Mouse (Mus musculus) thymus, postnatal 36 days (tissue): ENCODE results near the gene Bicral.
"Not testable (repeated sequence)": the region's sequence is repeated elsewhere in the genome, so short reads cannot be mapped to it uniquely, and the experiment has no call there.

Experiments used
- DNase-seq, 2 experiments: peaks; one replicate each; pipeline ENCODE4 v3.0.0; 2022; ENCODE audit warnings: mixed read lengths in 2 of 2

The Bicral gene

DNA sequence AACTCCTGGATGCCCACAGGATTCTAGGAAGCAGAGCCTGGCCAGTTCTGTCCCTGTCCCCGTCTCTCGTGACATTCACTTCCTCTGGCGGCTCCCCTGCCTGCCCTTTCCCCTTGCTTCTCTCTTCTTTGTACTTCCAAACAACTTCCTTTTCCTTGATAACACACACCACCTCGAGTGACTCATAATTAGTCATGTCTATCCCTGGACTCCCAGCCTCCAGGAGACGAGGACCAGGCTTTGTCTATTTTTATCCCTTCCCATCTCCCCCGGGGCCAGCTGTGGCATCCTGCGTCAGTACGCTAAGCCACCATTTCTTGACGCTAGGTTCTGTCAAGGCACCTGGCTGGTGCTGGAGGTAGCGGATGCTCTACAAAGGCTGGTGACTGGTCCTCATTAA lies 15.9 kb upstream of the Bicral start:
- no peak for DNase-seq

DNA sequence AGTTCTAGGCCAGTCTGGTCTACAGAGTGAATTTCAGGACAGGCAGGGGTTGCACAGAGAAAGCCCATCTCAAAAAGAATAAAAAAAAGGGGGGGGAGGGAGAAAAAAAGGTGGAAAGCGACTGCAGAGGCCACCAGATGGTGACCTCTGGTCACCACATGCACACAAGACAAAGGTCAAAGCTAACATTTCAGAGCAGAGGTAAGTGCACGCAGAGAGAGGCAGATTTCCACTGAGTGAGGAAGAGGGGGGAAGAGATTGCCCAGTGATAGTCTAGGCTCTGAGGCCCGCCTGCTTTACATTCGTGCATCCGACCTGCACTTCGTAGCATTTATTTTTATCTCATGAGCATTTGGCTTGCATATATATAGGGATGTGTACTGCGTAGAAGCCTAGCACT lies 14.5 kb upstream of the Bicral start:
- DNase-seq: no peak

DNA sequence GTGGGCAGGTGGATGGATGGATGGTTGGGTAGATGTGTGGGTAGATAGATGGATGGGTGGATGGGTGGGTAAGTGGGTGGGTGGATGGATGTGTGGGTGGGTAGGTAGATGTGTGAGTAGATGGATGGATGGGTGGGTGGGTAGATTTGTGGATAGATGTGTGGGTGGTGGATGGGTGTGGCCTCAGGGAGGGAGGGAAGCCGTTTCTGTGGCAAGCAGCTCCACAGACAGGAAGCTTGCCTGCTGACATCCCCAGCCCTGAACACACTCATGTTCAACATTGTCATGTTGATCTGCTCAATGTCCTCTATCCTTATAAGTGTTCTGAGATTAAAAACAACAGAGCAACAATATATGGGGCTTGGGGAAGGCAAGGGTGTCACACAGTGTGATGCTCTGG lies 12.6 kb upstream of the Bicral start:
- DNase-seq: peak; percentile 28 to 43

DNA sequence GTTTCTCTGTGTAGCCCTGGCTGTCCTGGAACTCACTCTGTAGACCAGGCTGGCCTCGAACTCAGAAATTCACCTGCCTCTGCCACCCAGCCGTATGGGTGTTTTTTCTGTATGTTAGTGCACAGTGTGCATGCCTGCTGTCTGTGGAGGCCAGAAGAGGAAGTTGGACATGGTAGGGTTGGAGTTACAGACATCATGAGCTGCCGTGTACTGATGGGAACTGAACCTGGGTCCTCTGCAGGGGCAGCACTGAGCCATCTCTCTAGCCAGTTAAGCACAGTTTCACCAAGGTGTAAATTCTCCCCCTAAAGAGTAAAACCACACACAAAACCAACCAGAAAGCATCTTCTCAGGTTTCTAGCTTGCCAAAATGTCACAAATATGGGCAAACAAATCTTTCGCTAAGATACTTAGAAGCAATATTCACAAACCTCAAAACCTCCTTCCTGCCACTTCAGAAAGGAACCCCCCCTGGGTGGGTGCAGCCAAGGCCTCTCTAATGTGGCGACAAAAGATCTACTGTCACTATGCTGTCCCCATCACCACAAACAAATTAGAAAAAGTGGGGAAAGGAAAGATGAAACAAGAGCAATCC lies 12.0 kb upstream of the Bicral start:
- peak; percentile 63 to 71 for DNase-seq

DNA sequence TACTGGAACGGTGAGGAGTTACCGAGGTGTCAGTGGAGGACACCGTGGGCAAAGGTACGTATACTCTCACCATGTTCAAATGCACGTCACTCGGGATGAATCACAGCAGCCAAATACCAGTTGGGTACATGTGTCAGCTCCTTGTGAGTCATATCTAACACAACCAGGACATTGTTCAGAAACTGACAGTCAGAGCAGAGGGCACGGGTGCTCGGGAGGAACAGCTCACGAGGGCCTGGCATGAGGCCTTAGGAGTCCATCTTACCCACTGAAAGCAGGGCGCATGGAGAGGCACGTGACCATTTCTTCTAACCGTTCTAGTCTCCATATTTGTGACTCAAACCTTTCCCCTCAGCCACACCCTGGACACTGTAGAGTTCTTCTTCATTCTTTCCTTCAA lies 8.6 kb upstream of the Bicral start:
- no peak for DNase-seq

DNA sequence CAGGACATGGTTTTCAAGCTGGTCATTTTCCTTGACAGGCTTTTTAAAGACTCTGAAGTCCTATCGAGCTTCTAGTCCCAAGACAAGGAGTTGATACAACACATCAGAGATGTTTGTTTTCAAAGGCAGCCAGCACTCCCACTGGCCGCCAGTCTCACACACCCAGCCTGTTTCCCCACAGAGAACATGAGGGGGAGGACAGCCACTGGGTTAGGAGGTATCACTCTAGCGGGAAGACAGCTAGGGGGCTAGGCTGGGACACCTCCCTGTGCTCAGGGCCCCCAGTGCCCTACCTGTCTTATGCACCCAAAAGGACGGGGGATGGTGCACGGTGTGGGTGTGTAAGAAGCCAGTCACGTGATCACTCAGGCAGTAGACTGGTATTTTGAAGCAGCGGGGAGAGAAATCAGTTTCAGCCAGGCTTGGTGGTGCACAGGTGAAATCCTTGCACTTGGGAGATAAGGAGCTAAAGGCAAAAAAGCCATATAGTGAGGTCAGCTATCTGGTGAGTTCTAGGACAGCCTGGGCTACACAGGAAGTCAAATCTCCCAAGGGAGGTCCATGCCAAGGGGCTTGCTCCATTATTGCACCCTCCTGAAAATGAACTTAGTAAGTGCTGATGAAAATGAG lies 6.4 kb upstream of the Bicral start:
- DNase-seq: no peak

DNA sequence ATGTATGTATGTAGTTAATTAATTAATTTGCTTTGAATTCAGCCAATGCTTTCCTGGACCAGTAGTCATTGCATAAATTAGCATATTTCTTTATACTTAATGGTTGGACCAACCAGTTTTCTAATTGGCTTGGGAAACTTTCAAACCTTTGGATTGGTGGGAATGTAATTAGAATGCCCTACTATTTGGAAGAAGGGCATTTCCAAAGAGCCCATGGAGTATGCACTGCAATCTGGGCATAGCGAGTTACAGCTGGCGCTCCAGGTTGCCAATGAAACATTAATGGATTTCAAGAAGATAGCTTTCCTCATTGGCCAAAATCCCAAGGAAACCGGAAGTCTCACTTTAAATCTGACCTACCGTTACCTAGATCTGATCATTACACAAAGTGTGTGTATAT lies 1.8 kb upstream of the Bicral start:
- DNase-seq: no peak

DNA sequence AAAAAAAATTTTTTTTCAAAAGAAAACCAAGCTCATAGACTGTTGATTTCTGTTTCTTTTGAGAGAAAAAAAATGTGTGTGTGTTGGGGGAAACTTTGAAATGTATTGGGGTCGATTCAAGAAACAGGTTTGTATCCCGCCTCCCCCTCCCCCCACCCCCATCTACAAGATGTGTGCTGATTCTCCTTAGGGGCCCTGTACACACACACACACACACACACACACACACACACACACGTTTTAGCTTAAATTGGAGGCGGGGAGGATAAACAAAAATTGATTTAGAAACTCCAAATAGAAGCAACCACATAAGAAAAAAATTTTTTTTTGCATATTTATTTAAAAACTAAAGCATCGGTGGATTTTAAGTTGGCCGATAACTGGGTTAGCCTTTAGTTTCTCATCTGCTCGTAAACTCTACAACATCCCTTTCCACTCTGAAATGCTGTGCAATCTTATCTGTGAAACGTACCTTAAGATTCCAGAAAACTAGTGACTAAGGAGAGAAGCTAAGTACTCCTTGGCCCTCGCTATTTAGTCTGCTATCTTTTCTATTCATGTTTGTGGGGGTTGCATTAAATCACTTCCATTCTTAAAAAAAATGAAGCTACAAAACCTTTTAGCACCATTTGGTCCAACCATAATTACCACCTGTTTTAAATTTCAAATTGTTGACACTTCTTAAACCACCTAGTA lies 615 bp upstream of the Bicral start:
- DNase-seq: no peak

GRCm38 (mm10) chr17:46857361-46857902 lies 850 bp downstream of the Bicral start:
- peak; percentile 73 to 76 for DNase-seq

DNA sequence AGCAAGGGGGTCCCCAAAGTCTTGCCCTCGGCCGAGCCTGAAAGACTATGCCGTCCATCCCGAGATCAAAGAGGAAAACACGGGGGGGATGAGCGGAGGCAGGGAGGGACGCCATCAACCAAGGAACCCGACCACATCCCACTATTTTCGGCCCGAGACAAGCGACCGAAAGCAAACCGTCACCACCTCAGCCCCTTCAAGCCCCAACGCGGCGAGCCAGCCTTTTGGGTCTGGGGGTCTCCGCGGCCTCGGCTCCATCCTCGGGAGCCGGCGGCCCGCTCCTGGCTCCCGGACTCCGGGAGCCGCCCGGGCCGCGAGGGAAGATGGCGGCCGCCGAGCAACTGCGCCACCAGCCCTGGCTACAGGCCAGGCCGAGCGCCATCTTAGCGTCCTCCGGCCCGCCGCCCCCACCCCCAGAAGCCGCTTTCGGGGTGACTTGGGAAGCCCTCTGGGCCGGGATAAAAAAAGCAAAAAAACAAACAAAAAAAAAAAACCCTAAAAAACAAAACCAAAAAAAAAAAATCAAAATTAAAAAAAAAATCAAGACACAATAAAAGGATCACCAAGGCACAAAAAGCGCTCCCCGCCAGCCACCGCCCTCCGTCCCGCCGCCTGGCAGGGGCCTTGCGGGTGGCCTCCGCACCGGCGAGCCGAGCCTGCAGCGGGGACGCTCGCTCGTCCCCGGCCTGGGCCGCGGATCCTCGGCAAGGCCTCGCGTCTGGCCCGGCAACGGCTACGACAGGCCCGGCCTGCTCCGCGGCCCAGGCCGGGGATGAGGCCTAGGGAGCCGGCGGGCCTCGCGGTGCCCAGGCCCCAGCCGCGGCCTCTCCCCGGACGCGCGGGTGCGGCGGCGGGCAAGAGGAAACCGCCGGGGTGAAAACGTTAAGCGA lies 1.6 kb downstream of the Bicral start:
- DNase-seq: peak; percentile 76

DNA sequence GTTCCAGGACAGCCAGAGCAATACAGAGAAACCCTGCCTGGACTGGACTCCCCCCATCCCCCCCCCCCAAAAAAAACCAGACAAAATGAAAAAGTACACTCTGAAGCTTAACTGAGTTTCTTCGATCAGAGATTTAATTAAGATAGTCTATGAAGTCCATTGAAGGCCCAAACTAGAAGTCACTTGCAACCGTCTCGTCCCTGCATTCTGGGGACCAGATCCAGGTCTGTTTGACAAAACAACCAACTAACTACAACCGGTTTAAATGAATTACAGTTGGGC lies 2.2 kb downstream of the Bicral start:
- no peak for DNase-seq

DNA sequence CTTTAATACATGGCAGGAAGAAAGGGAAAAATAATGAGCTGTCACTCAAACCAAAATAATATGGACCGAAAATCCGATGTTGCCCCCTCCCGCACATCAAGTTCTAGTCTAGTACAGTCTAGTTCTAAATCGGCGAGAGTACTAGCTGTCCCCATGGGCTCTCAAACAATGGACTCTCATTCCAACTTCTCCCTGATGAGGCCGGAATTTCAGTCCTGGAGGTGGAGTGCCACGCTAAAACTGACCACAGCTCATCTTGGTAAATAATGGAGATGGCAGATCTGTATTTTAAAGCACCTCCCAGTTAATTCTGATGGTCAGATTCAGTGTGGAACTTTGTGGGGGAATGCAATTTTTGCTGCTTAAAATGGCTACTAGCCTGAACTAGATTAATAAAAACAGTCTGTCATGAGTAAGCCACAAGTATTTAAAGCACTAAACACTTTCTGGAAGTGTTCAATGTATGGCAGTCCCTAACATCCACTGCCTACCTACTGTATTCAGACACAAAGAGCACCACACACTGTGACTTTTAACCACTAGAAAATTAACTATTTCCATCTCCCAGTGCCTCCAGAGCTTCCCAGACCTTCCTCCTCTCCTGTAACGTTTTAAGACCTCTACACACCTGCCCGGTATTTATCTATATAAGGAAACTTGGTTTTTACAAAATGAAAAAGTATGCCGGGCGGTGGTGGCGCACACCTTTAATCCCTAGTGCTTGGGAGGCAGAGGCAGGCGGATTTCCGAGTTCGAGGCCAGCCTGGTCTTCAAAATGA lies 2.8 kb downstream of the Bicral start:
- peak; percentile 17 to 39 for DNase-seq

DNA sequence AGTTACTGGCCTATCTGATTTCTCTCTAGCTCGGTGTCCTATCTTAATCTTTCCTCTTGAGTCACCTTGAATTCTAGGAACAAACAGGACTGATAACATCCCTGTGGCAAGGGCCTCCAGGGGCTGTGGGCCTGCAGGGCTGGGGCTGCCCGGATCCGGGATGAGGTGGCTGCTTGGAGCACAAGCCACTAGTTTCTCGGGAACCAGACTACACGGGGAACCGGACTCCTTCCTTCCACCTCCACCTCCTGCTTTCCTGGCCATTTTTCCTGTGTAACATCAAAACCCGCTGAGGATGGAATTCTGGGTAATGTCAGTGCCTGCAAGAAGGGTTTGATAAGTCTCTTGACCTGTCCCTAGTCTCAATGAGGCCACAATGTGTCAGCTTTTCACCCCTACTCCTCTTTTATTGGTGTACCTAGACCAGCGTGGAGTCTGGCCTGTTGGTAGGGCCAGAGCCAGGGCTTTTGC lies 3.6 kb downstream of the Bicral start:
- DNase-seq: no peak

DNA sequence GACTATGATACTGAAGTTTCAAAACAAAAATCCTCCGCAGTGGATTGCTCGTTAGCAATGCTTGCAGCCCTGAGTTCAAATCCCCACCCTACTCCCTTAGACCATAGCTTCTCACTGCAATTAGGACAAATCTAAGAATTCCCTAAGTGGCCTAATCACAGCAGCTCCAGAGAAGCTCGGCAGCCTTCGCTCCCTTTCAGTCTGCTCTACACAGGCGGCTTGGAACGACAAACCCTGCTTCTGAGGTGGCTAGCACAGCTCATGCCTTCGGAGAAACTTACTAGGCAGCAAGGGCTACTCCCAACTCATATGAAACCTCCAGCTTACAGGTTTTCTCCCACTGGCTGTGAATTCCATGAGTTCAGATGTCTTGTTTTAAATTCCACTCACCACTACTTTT lies 4.2 kb downstream of the Bicral start:
- DNase-seq: no peak

GRCm38 (mm10) chr17:46853281-46853680 lies 5.0 kb downstream of the Bicral start:
- peak in 1 of 2 experiments; percentile 15 for DNase-seq

DNA sequence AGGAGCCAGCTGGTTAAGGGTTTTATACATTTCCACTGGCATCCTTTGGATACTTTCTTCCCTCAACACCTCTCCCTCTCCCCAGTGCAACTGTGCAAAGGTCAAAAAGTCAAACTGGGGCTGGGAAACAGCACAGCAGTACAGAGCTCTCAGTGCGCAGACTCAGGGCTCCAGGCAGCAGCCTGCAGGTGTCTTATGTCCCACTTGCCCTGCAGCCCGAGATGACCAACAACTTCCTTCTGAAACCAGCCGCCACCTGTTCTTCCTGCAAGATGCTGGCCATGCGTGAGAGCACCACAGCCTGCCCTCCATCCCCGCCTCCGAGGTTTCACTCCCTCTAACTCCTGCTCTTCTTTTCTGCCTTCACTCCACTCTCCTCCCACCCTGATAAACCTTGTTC lies 5.6 kb downstream of the Bicral start:
- peak in 1 of 2 experiments; percentile 43 for DNase-seq

DNA sequence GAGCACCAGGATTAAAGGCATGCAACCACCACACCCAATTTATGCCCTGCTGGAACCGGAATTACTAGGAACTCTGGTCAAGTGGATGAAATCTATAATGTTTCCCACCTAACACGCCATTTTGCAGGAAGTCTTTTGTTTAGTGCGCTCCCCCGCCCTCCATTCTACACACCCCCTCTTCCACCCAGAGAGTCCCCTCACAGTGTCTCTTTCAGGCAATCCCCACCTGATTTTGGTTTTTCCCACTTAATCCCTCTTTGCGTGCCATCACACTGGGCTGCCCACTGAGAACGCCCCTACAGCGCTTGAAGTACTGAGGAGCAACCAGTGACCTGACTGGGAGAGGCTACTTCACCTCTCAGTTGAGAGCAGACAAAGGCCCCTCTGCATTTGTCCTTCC lies 11.1 kb downstream of the Bicral start:
- DNase-seq: no peak

DNA sequence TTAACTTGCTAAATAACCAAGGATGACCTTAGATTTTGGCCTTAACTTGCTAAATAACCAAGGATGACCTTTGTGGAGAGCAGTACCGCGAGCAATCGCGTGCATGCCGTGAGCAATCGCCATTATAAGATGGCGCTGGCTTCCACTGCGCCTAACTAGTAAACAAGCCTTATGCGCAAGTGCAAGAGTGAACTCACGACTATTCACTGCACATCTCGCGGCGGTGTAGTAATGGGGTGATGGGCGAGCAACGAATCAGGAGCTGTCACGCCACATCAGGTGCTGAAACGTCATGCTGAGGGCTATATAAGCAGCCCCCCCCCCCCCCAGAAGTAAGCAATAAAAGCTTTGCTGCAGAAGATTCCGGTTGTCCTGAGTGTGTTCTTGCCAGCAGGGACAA lies 11.7 kb downstream of the Bicral start:
- DNase-seq: not testable (repeated sequence)

- no peak for DNase-seq
Measured at GRCm38 (mm10) chr17:46845262-46845661, 13.0 kb downstream of the Bicral start.

DNA sequence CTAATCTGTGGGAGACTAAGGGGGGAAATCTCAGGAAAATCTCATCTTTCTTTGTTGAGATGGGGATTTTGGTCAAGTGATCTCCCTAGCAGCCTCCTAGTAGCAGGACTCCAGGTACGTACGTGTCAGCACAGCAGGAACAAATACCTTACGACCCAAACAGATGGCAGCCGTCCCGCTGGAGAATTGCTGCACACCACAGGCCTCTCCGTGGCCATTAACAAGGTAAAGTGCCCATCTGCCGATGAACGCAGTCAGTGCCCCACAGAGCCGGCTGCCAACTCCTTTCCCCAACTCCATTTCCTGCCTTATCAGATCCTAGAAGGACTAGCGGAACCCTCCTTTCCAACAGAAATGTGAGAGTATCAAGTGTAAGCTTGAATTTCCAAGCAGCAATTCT lies 13.5 kb downstream of the Bicral start:
- no peak for DNase-seq

DNA sequence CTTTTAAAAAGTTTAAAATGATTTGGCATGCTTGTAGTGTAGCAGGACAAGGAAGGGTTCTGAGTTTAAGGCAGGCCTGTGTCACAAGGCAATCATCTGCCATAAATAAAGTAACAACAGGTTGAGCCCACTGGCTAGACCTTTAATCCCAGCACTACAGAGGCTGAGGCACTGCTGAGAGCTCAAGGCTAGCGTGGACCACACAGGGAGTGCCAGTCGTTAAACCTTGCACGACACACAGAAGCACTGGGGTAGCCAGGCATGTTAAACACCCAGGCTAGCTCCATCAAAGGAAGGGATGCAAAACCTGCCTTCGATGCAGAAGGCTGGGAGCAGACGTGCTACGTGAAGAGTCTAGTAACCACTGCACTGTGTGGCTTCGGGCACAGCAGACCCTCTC lies 14.6 kb downstream of the Bicral start:
- no peak for DNase-seq

- DNase-seq: no peak
Measured at GRCm38 (mm10) chr17:46843022-46843421, 15.3 kb downstream of the Bicral start.
